13 mouse cellular contexts compared by ENCODE assay signal in the genomic region with DNA sequence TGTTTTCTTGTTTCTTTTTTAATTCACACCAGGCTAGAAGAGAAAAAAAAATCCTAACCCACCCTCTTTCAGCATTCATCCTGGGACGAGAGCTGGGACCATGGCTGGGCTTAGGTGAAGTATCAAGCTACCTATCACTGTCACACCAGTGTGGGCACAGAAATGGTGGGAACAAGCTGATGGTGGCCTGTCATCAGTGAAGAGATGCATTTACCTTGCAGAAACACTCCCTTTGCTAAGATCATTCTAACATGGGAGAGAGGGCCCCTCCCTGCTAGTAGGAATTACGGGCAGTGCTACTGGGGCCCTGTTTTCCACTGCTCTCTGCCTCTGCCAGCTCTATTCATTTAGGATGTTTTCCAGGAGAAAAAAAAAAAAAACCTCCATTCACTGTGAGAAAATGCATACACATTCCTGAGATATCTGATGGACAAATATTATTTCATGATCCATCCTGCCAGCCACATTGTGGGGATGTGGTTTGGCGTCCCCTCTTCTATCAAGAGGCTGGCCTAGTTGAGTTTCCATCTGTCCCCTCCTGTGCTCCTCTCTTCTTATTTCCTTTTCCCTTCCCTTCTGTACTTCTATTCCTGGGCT.
"Had no signal": no experiment of that assay in that cellular context is flagged by ENCODE, and none has a peak within 500 bp of the region (broad histone marks: within the 10 kb centered on the region; RNA-seq: fewer than 3 reads in every experiment).

No protein-coding gene starts in this region.

- H3K9ac ChIP-seq: limb, embryonic 13.5 days; liver, embryonic 14.5 days; midbrain, embryonic 15.5 days; neural tube, embryonic 13.5 days; stomach, embryonic 15.5 days had no signal

- H3K27ac ChIP-seq: limb, embryonic 13.5 days; liver, embryonic 14.5 days; midbrain, embryonic 15.5 days; neural tube, embryonic 13.5 days; stomach, embryonic 15.5 days had no signal

- ATAC-seq: lung, postnatal 0 days; midbrain, embryonic 15.5 days had no signal

- H3K4me2 ChIP-seq: limb, embryonic 13.5 days; midbrain, embryonic 15.5 days; neural tube, embryonic 13.5 days; stomach, embryonic 15.5 days had no signal

- DNase-seq: kidney, postnatal 14 days; layer of hippocampus, postnatal 36 days; left cerebral cortex, postnatal 4 days; lung, adult 2 months; lung, postnatal 36 days; right cerebral cortex, postnatal 14 days; thymus, postnatal 36 days had no signal

- H3K4me1 ChIP-seq: limb, embryonic 13.5 days; midbrain, embryonic 15.5 days; neural tube, embryonic 13.5 days; stomach, embryonic 15.5 days had no signal

- H3K9me3 ChIP-seq: limb, embryonic 13.5 days; midbrain, embryonic 15.5 days; neural tube, embryonic 13.5 days; stomach, embryonic 15.5 days had no signal

- H3K27me3 ChIP-seq: limb, embryonic 13.5 days; midbrain, embryonic 15.5 days; neural tube, embryonic 13.5 days; stomach, embryonic 15.5 days had no signal

- H3K4me3 ChIP-seq: limb, embryonic 13.5 days; midbrain, embryonic 15.5 days; neural tube, embryonic 13.5 days; stomach, embryonic 15.5 days had no signal

- H3K36me3 ChIP-seq: limb, embryonic 13.5 days; midbrain, embryonic 15.5 days; neural tube, embryonic 13.5 days; stomach, embryonic 15.5 days had no signal
